ENCODE assay signal across 28 mouse cellular contexts in the genomic region with DNA sequence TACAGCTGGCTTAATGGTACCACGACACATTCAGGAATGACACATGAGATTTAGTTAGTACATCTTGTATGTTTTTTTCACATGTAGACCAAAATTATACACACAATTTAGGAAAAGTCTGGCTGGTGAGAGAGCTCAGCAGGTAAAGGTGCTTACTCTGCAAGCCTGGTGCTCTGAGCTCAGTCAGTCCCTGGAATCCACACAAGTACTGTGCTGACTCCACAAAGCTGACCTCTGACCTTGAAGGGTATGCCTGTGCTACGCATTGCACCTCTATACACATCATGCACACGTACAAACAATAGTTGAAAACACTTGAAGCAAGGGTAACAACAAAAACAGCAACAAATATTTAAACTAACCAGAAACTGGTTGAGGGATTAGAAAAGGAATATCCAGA.
"Had no signal": no experiment of that assay in that cellular context is flagged by ENCODE, and none has a peak within 500 bp of the region (broad histone marks: within the 10 kb centered on the region; RNA-seq: fewer than 3 reads in every experiment).

No protein-coding gene starts in this region.

- H3K9me3 ChIP-seq: embryonic facial prominence, embryonic 10.5 days; embryonic facial prominence, embryonic 12.5 days; embryonic facial prominence, embryonic 13.5 days; embryonic facial prominence, embryonic 15.5 days; forebrain, embryonic 10.5 days; forebrain, embryonic 12.5 days; forebrain, embryonic 15.5 days had no signal

- H3K4me1 ChIP-seq: embryonic facial prominence, embryonic 12.5 days; embryonic facial prominence, embryonic 15.5 days had no signal

- H3K4me2 ChIP-seq: embryonic facial prominence, embryonic 12.5 days; embryonic facial prominence, embryonic 13.5 days; embryonic facial prominence, embryonic 15.5 days; forebrain, embryonic 12.5 days; forebrain, embryonic 13.5 days; forebrain, embryonic 15.5 days had no signal

- H3K4me3 ChIP-seq: embryonic facial prominence, embryonic 10.5 days; embryonic facial prominence, embryonic 12.5 days; embryonic facial prominence, embryonic 13.5 days; embryonic facial prominence, embryonic 15.5 days; erythroblast, embryonic 14.5 days; forebrain, embryonic 10.5 days; forebrain, embryonic 12.5 days; forebrain, embryonic 13.5 days; forebrain, embryonic 15.5 days; gastrocnemius, adult 2 months; heart, adult 2 months had no signal

- H3K27ac ChIP-seq: embryonic facial prominence, embryonic 10.5 days; embryonic facial prominence, embryonic 12.5 days; embryonic facial prominence, embryonic 13.5 days; embryonic facial prominence, embryonic 15.5 days; forebrain, embryonic 10.5 days; forebrain, embryonic 12.5 days; forebrain, embryonic 13.5 days; forebrain, embryonic 15.5 days; gastrocnemius, adult 2 months; heart, adult 2 months had no signal

- H3K36me3 ChIP-seq: embryonic facial prominence, embryonic 10.5 days; embryonic facial prominence, embryonic 12.5 days; embryonic facial prominence, embryonic 13.5 days; embryonic facial prominence, embryonic 15.5 days; forebrain, embryonic 10.5 days; forebrain, embryonic 12.5 days; forebrain, embryonic 15.5 days had no signal

- H3K9ac ChIP-seq: embryonic facial prominence, embryonic 12.5 days; embryonic facial prominence, embryonic 13.5 days; embryonic facial prominence, embryonic 15.5 days; forebrain, embryonic 12.5 days; forebrain, embryonic 13.5 days; forebrain, embryonic 15.5 days; forebrain, postnatal 0 days had no signal

- DNase-seq: cerebellum, adult 2 months; cerebellum, adult 8-10 months; cerebellum, adult 9-10 months; cerebellum, adult 9-11 months; cerebellum, postnatal 10 days; cerebellum, postnatal 14 days; cerebellum, postnatal 25 days; cerebellum, postnatal 36 days; embryo, embryonic 11 days; forebrain, postnatal 0 days; gastrocnemius, adult 2 months; gastrocnemius, postnatal 10 days; gastrocnemius, postnatal 14 days; gastrocnemius, postnatal 25 days; gastrocnemius, postnatal 36 days; heart, adult 18-20 months; heart, adult 2 months had no signal

- ATAC-seq: forebrain, embryonic 13.5 days; forebrain, embryonic 14.5 days; forebrain, embryonic 15.5 days; forebrain, embryonic 16.5 days; forebrain, postnatal 0 days had no signal
